Mouse (Mus musculus): ENCODE results near the gene Cldn34c4.

Cldn34c4 gene

DNA sequence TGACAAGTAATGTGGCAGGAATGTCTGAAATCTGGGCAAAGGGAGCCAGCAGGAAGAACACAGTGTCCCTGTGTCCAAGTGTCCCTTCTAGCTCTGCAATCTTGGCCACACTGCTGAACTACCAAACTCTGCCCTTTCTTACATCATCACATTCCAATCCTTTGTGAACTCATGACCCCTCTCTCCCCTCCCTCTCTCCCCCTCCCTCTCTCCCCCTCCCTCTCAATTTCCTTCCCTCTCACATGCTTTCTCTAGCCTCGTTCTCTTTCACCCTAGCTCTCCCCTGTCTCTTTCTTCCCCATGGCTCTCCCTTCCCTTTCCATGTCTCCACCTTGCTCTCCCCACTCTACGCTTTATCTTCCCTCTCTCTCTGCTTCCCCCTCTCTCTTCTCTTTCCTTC is at the start of gene Cldn34c4:
Gene Cldn34c4, minus strand, starts transcription at position 101 of the 400 bp plus-strand sequence.
- DNase-seq (ENCODE audit: low read depth, low spot score): no peak

DNA sequence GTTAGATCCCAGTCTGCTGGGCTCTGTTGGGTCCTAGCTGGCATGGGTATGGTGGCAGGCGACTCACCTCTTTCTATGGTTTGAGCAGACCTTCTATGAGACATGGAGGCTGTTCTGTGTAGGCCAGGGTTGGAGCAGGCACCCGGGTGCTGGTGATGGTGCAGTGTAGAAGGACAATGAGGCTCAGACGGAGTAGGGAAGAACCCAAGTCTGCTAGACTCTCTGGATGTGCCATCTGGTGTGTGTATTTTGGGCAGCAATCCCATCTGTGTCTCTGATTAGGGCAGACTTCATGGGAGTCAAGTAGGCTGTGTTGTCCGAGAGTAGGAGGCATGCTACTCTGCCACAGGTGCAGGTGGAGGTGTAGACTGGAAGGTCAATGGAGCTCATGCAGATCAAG is 10.7 kb upstream of the Cldn34c4 start:
- no peak for DNase-seq (ENCODE audit: low read depth, low spot score)

Measured in WW6 (cell line).